Mouse (Mus musculus) liver, embryonic 11.5 days (tissue): ENCODE results near the gene Kif17. TPM values are rescaled to one million over a fixed set of nuclear protein-coding genes. Genes with fewer than 3 reads are reported as not detected.

ENCODE experiments used
- ATAC-seq: fragments of 200-750 bp; cut with Nextera tagmentation; replicated peaks from 2 replicates; pipeline ENCODE4 v1.8.0; 2017; ENCODE audit warnings: moderate number of reproducible peaks, mild to moderate bottlenecking, moderate TSS enrichment, moderate library complexity; ENCODE audit not compliant: low FRiP score
- DNase-seq: peaks from one replicate; pipeline ENCODE4 v3.0.0-alpha.2; 2017; ENCODE audit warnings: low spot score
- H3K27ac ChIP-seq: fragments of 300-500 bp; sonication (generic); 2 replicates; pipeline ENCODE4 v1.5.1; 2014; ENCODE audit warnings: mild to moderate bottlenecking, low read depth, low read length, control low read depth
- H3K27me3 ChIP-seq: fragments of 300-500 bp; sonication (generic); replicated peaks from 2 replicates; pipeline ENCODE4 v1.6.1; 2014; ENCODE audit warnings: low read length, mixed read lengths; ENCODE audit not compliant: control insufficient read depth, insufficient read depth
- H3K36me3 ChIP-seq: fragments of 300-500 bp; sonication (generic); 2 replicates; pipeline ENCODE4 v1.6.1; 2014; ENCODE audit warnings: mild to moderate bottlenecking, low read length, moderate library complexity, mixed read lengths; ENCODE audit not compliant: control insufficient read depth, insufficient read depth
- H3K4me1 ChIP-seq: fragments of 300-500 bp; sonication (generic); replicated peaks from 2 replicates; pipeline ENCODE4 v1.6.1; 2014; ENCODE audit warnings: low read length, mixed read lengths; ENCODE audit not compliant: control insufficient read depth, insufficient read depth
- H3K4me2 ChIP-seq: fragments of 300-500 bp; sonication (generic); 2 replicates; pipeline ENCODE4 v1.6.1; 2014; ENCODE audit warnings: mild to moderate bottlenecking, control low read depth, moderate library complexity
- H3K4me3 ChIP-seq: fragments of 300-500 bp; sonication (generic); 2 replicates; pipeline ENCODE4 v1.5.1; 2014; ENCODE audit warnings: low read depth, low read length, control low read depth
- H3K9ac ChIP-seq: fragments of 300-500 bp; sonication (generic); 2 replicates; pipeline ENCODE4 v1.6.1; 2014; ENCODE audit warnings: low read depth, low read length, control low read depth
- H3K9me3 ChIP-seq: fragments of 300-500 bp; sonication (generic); 2 replicates; pipeline ENCODE4 v1.6.1; 2016; ENCODE audit warnings: low read length, inconsistent platforms, mixed read lengths; ENCODE audit not compliant: control insufficient read depth
- WGBS: fragments of 180-500 bp; shearing (Covaris S2); extraction: QIAGEN DNeasy Blood & Tissue Kit; methylation state at CpG from one replicate; pipeline ENCODE4 v1.1.7; 2014; 5-methylcytosine and 5-hydroxymethylcytosine counted together
- polyA plus RNA-seq: library from polyadenylated mRNA; unstranded; fragments of >200 nt; fragmentation: Nextera tagmentation; extraction: Ambion mirVana; gene quantifications from 2 replicates; pipeline ENCODE4 v1.2.1, GENCODE M21; 2014

Gene Kif17
- polyA plus RNA-seq, 1 experiment from 2014 or later: 0.34 TPM

DNA sequence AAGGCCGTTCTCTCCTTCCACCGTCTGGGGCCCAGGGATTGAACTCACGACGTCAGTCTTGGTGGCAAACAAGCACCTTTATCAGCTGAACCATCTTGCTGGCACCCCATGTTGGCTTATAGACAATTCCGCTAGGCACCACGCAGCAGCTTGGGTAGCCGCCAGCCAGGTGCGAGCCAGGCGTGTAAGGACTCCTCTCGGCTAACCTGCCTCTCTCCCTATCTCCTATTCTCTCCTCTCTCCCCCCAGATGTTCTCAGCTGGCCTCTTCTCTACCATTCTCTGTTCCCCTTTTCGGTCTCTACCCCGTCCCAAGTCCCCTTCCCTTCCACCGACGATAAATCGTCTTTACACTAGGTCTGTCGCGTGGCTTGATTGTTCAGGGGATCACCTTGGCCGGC lies 53.5 kb downstream of the Kif17 start:
- no peak for DNase-seq
- no peak for ATAC-seq
- H3K9me3 ChIP-seq: no peaks in the 10 kb centered on the region
- peak overlapping the region; percentile 87 for H3K4me3 ChIP-seq
- peak overlapping the region; percentile 71 for H3K27ac ChIP-seq
- H3K4me2 ChIP-seq: peak overlapping the region; percentile 79
- H3K27me3 ChIP-seq: no peaks in the 10 kb centered on the region
- peaks cover 12% of the 10 kb centered on the region for H3K4me1 ChIP-seq
- H3K36me3 ChIP-seq: no peaks in the 10 kb centered on the region; the same call in 1 of the 2 replicates
- H3K9ac ChIP-seq: peak overlapping the region; percentile 73
- 11% methylated on average over 18 of the region's 18 CpGs for WGBS

DNA sequence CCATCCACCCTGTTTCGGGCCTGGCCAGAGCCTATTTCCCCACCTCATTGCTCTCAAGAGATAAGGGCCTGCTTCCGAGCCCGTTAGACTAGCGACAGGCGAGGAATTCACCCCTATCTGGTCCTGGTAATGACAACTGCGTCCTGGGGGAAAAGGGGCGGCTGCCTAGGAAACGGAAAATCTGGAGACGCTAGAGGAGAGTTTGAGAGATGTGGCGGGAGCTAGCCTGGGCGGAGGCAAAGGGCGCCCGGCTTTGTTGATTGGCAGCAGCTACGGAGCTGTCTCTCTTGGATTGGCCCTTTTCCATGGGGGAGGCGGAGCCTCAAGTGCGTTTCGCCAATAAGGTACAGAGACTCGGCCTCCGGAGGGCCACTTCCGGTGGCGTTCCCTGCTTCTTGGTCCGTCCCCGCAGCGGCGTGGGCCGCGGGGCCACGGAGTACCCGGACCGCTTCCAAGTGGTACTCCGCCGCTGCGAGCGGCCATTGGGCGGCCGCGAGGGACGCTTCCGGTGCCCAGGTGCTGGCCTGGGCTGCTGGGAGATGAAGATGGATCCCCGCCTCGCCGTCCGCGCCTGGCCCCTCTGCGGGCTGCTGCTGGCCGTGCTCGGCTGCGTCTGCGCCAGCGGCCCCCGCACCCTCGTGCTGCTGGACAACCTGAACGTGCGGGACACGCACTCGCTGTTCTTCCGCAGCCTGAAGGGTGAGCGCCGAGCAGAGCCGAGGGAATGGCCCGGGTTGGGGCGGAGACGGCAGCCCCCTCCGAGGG lies 54.3 kb downstream of the Kif17 start, which contains the start of gene Ddost:
Gene Ddost, plus strand, starts transcription at position 391 of the 765 bp plus-strand sequence.
- no peaks in the 10 kb centered on the region for H3K9me3 ChIP-seq
- WGBS: under 1% methylated on average over 64 of the region's 64 CpGs
- peak within 1 kb of the TSS; percentile 79 for H3K4me2 ChIP-seq
- H3K9ac ChIP-seq: peak within 1 kb of the TSS; percentile 84
- H3K27me3 ChIP-seq: no peaks in the 10 kb centered on the region
- H3K36me3 ChIP-seq: peaks cover 4% of the 10 kb centered on the region; the same call in 1 of the 2 replicates
- peak within 1 kb of the TSS; percentile 87 for H3K4me3 ChIP-seq
- peak within 1 kb of the TSS; percentile 71 for H3K27ac ChIP-seq
- peaks cover 12% of the 10 kb centered on the region for H3K4me1 ChIP-seq
- DNase-seq (peak; percentile 92), ATAC-seq (peak; percentile 96)

- H3K4me2 ChIP-seq: no peak overlapping the region
- peaks cover 12% of the 10 kb centered on the region for H3K4me1 ChIP-seq
- ATAC-seq (no peak), DNase-seq (no peak)
- H3K27ac ChIP-seq: no peak overlapping the region
- 87% methylated on average over 3 of the region's 3 CpGs for WGBS
- H3K9me3 ChIP-seq: no peaks in the 10 kb centered on the region
- H3K36me3 ChIP-seq: peaks cover 24% of the 10 kb centered on the region
- no peak overlapping the region for H3K4me3 ChIP-seq
- no peaks in the 10 kb centered on the region for H3K27me3 ChIP-seq
- H3K9ac ChIP-seq: no peak overlapping the region
These were observed 56.8 kb downstream of the Kif17 start for GRCm38 (mm10) chr4:138307025-138307424.

DNA sequence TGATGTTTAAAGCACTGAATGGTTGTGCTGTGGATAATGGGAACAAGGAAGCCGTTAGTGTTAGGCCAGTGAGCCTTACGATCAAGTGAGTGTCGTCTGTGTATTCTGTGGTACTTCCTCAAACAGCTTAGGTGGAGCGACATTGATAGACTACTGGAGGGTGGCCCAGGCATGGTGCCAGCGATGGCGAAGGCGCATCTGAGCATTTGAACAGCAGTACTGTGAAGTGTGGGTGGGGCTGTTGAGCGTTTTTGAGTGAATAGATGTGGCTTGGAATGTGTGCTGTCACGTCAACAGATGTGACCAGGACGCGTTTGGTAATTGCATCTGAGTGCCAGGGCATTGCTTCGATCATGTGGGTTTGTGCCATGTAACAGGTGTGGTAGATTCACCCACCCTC lies 57.5 kb downstream of the Kif17 start:
- Histone ChIP-seq H3K4me1 (peaks cover 12% of the 10 kb centered on the region), H3K27ac (no peak overlapping the region), H3K27me3 (no peaks in the 10 kb centered on the region), H3K4me3 (no peak overlapping the region), H3K4me2 (no peak overlapping the region), H3K9ac (no peak overlapping the region), H3K36me3 (peaks cover 29% of the 10 kb centered on the region), H3K9me3 (no peaks in the 10 kb centered on the region)
- 86% methylated on average over 12 of the region's 12 CpGs for WGBS
- ATAC-seq: no peak
- no peak for DNase-seq

DNA sequence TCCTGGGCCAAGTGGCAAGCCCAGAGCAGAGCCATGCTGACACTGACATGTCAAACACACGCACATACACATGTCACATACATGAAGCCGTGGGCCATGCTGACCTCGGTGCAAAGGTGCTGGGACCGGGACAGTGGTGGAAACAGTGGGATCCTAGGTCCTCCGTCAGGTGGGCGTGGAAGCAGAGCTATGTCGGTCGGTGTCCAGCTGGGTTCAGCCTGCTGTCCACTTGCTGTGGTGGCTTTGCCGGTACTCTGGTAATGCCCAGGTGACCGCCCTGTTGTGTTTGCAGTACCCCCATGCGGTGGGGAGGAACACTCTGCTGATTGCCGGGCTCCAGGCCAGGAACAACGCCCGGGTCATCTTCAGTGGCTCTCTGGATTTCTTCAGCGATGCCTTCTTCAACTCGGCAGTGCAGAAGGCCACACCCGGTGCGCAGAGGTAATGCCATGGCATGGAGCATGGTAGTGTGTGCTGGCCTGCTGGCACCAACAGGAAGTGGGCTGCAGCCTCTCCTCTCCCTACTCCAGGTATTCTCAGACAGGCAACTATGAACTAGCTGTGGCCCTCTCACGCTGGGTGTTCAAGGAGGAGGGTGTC lies 60.2 kb downstream of the Kif17 start:
- H3K9ac ChIP-seq: no peak overlapping the region
- peaks cover 34% of the 10 kb centered on the region for H3K36me3 ChIP-seq
- ATAC-seq (no peak), DNase-seq (no peak)
- H3K9me3 ChIP-seq: no peaks in the 10 kb centered on the region
- no peak overlapping the region for H3K4me2 ChIP-seq
- WGBS: 95% methylated on average over 19 of the region's 19 CpGs
- no peak overlapping the region for H3K4me3 ChIP-seq
- H3K27me3 ChIP-seq: no peaks in the 10 kb centered on the region
- H3K4me1 ChIP-seq: peaks cover 6% of the 10 kb centered on the region
- no peak overlapping the region for H3K27ac ChIP-seq

- Histone ChIP-seq H3K4me2 (no peak overlapping the region), H3K27me3 (no peaks in the 10 kb centered on the region), H3K4me3 (no peak overlapping the region), H3K9ac (no peak overlapping the region), H3K4me1 (no peaks in the 10 kb centered on the region), H3K27ac (no peak overlapping the region), H3K36me3 (peaks cover 36% of the 10 kb centered on the region), H3K9me3 (no peaks in the 10 kb centered on the region)
- 63% methylated on average over 8 of the region's 8 CpGs for WGBS
- ATAC-seq: peak; percentile 30; the same call in 1 of the 2 replicates
- no peak for DNase-seq
These were observed 61.4 kb downstream of the Kif17 start for GRCm38 (mm10) chr4:138311595-138311994.

DNA sequence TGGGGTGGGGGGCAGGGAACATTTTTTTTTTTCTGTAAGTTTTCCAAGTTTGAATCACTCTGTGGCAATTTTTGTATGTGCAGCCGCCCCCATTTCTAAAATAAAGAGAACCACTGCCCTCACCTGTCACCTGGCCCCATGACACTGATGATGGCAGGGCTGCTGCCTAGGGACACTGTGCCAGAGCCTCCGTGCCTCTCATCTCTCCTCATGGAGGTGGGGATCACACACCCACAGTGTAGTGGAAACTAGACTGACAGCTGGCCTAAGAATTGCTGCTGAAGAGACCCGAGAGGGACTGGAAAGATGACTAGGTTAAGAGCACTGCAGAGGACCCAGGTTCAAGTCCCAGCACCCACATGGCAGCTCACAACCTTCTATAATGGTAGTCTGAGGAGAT lies 61.9 kb downstream of the Kif17 start:
- ATAC-seq: no peak
- WGBS: 96% methylated on average over 3 of the region's 3 CpGs

DNA sequence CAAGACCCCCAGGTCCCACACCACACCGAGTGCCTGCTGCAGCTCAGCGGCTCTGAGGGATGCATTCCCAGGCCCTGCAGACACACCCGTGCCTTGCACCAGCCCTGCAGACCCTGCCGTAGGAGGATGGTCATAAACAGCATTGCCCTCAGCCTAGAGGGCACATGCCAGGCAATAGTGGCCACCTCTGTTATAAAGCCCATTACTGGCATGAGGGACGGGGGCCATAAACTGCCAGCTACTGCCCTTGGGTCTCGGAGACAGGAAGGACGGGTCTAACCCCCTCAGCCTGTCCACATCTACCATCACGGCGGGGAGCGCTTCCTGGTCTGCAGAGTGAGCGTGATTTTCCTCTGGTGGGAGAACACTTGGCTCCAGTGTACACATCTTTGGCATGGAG lies 62.8 kb downstream of the Kif17 start:
- H3K9ac ChIP-seq: no peak overlapping the region
- H3K9me3 ChIP-seq: no peaks in the 10 kb centered on the region
- H3K4me1 ChIP-seq: no peaks in the 10 kb centered on the region
- ATAC-seq: no peak
- H3K4me3 ChIP-seq: no peak overlapping the region
- H3K4me2 ChIP-seq: no peak overlapping the region
- no peaks in the 10 kb centered on the region for H3K27me3 ChIP-seq
- WGBS: 90% methylated on average over 11 of the region's 11 CpGs
- no peak overlapping the region for H3K27ac ChIP-seq
- no peak for DNase-seq
- peaks cover 39% of the 10 kb centered on the region for H3K36me3 ChIP-seq

More for the DNA sequence above, 61.9 kb downstream of the Kif17 start:
- H3K27me3 ChIP-seq: no peaks in the 10 kb centered on the region
- no peak overlapping the region for H3K4me2 ChIP-seq
- H3K9ac ChIP-seq: no peak overlapping the region
- H3K4me3 ChIP-seq: no peak overlapping the region
- no peaks in the 10 kb centered on the region for H3K4me1 ChIP-seq
- peaks cover 39% of the 10 kb centered on the region for H3K36me3 ChIP-seq
- no peak for DNase-seq
- H3K27ac ChIP-seq: no peak overlapping the region
- no peaks in the 10 kb centered on the region for H3K9me3 ChIP-seq

DNA sequence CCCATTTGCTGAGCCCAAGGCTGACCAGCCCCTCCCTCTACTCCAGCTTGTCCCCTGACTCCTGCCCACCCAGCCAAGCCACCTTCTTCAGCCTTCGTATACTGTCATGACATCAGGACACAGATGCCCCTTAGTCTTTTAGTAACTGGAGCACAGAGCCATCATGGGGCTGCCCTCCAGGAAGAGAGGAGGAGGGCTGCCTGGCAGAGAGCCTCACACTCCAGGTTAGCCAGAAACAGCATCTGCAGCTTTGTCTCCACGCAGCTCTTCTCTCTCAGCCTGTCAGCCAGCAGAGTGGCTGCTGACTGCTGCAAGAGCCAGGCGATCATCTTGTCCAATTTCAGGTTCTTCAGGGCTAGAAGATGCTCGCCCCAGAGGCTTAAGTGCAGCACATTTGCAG lies 63.6 kb downstream of the Kif17 start:
- peaks cover 39% of the 10 kb centered on the region for H3K36me3 ChIP-seq
- ATAC-seq (no peak), DNase-seq (no peak)
- 83% methylated on average over 4 of the region's 4 CpGs for WGBS
- no peaks in the 10 kb centered on the region for H3K27me3 ChIP-seq
- no peaks in the 10 kb centered on the region for H3K4me1 ChIP-seq
- H3K9me3 ChIP-seq: no peaks in the 10 kb centered on the region
- H3K27ac ChIP-seq: no peak overlapping the region
- H3K4me2 ChIP-seq: no peak overlapping the region
- H3K4me3 ChIP-seq: no peak overlapping the region
- H3K9ac ChIP-seq: no peak overlapping the region
